Mouse (Mus musculus) forebrain, postnatal 0 days (tissue): ENCODE results near the gene Il4. TPM values are rescaled to one million over a fixed set of nuclear protein-coding genes. Genes with fewer than 3 reads are reported as not detected.
"Not testable (repeated sequence)": the region's sequence is repeated elsewhere in the genome, so short reads cannot be mapped to it uniquely, and the experiment has no call there.

ENCODE experiments used
- ATAC-seq: fragments of 200-750 bp; cut with Nextera tagmentation; 2 replicates; pipeline ENCODE4 v1.8.0; 2017; ENCODE audit warnings: mild to moderate bottlenecking, moderate library complexity
- DNase-seq: peaks from one replicate; pipeline ENCODE4 v3.0.0-alpha.2; 2015
- H3K27ac ChIP-seq: fragments of 300-500 bp; sonication (generic); 2 replicates; pipeline ENCODE4 v1.5.1; 2014; ENCODE audit warnings: low read depth, mild to moderate bottlenecking, antibody characterized with exemption, low read length, moderate library complexity, mixed read lengths
- H3K27me3 ChIP-seq: fragments of 300-500 bp; sonication (generic); 2 replicates; pipeline ENCODE4 v1.6.1; 2014; ENCODE audit warnings: mild to moderate bottlenecking, low read length, mixed read lengths; ENCODE audit not compliant: insufficient read depth
- H3K36me3 ChIP-seq: fragments of 300-500 bp; sonication (generic); 2 replicates; pipeline ENCODE4 v1.6.1; 2014; ENCODE audit warnings: mild to moderate bottlenecking, moderate library complexity; ENCODE audit not compliant: insufficient read depth
- H3K4me1 ChIP-seq: fragments of 300-500 bp; sonication (generic); 2 replicates; pipeline ENCODE4 v1.6.1; 2014; ENCODE audit warnings: antibody characterized with exemption; ENCODE audit not compliant: insufficient read depth
- H3K4me2 ChIP-seq: fragments of 300-500 bp; sonication (generic); 2 replicates; pipeline ENCODE4 v1.6.1; 2014; ENCODE audit warnings: low read depth, mild to moderate bottlenecking, moderate library complexity
- H3K4me3 ChIP-seq: fragments of 300-500 bp; sonication (generic); 2 replicates; pipeline ENCODE4 v1.5.1; 2014; ENCODE audit warnings: low read depth, low read length, mixed read lengths
- H3K9ac ChIP-seq: fragments of 300-500 bp; sonication (generic); 2 replicates; pipeline ENCODE4 v1.6.1; 2014; ENCODE audit warnings: mild to moderate bottlenecking
- H3K9me3 ChIP-seq: fragments of 300-500 bp; sonication (generic); 2 replicates; pipeline ENCODE4 v1.6.1; 2016; ENCODE audit warnings: low read length
- CTCF ChIP-seq: sonication (generic); IDR thresholded peaks from 2 replicates; pipeline ENCODE4 v1.5.1; 2016; ENCODE audit warnings: antibody characterized with exemption, control low read depth, low read depth
- WGBS: fragments of 180-500 bp; shearing (Covaris S2); extraction: QIAGEN DNeasy Blood & Tissue Kit; methylation state at CpG from one replicate; pipeline ENCODE4 v1.1.7; 2014; 5-methylcytosine and 5-hydroxymethylcytosine counted together
- polyA plus RNA-seq: library from polyadenylated mRNA; unstranded; fragments of >200 nt; fragmentation: Nextera tagmentation; extraction: Ambion mirVana; gene quantifications from 2 replicates; pipeline ENCODE4 v1.2.1, GENCODE M21; 2015
- total RNA-seq: library from RNA; depleted of rRNA; stranded (reverse); fragments of >200 nt; gene quantifications from 2 replicates; pipeline ENCODE4 v1.2.3, GENCODE M21; 2014; rRNA removed

Gene Il4
- total and polyA plus RNA-seq, 2 experiments from 2014 or later, result 3.4 TPM; not detected in 1

DNA sequence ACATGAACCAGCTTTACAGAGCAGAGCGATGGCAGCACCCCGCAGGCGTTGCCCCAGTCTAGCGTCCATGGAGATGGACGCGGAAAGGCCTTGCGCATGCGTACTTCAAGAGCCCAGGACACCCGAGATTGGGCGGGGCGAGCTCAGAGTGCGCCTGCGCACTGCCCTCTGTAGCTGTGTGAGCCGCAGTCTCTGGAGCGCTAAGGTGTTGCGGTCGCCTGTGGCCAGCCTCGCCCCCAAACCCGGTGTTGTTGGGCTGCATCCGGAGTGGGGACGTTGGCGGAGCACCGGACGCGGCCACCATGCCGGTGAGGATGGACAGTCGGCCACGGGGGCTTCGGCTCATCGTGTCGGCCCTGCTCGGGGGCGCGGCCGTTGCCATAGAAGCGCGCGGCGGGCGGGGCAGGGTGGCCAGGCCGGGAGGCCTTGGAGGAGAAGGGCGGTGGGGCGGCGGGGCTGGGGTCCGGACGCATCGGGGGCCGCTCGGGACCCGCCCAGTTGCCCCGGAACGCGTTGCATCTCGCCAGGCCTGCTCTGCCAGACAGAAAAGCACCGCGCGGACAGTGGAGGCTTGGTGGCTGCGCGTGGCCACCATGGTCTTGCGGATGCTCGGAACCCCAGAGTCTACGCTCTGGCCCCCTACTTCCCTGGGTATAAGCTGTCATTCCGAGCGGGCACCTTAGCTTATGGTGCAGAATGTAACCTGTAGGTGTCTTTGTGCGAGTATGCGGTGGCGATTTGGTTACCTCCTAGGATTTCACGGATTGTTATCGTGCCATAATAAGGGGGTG is 51.0 kb downstream of the Il4 start, which contains the start of gene Kif3a:
Kif3a (plus strand) TSS at position 156 of the 791 bp plus-strand sequence.
- Histone ChIP-seq H3K9me3 (no peaks in the 10 kb centered on the region), H3K36me3 (peaks cover 10% of the 10 kb centered on the region; the same call in 1 of the 2 replicates), H3K9ac (peak within 1 kb of the TSS; percentile 88), H3K27ac (peak within 1 kb of the TSS; percentile 72), H3K4me3 (peak within 1 kb of the TSS; percentile 71), H3K4me1 (peaks cover 9% of the 10 kb centered on the region), H3K27me3 (no peaks in the 10 kb centered on the region), H3K4me2 (peak within 1 kb of the TSS; percentile 68)
- ATAC-seq, result peak; percentile 98
- no peak for TF ChIP-seq CTCF
- WGBS, result 3% methylated on average over 54 of the region's 69 CpGs
- peak; percentile 97 for DNase-seq

DNA sequence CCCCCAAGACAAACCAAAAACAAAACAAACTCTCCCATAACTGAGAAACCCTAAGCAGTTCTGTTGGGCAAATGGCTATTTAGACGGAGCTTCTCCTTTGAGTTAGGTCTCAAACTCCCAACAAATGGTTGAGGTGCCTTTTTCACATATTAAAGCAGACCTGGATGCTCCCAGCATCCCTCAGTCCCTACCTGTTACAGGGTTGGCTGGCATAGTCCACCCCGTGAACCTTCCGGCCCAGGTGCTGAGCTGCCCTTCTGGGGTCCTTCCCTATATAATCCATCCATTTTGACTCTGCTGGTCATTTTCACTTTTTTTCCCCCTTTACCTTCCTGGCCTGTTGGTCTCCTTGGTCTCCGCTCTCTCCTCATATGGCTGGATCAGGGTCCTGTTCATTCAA is 51.8 kb downstream of the Il4 start:
- Histone ChIP-seq H3K4me3 (peak overlapping the region; percentile 71), H3K27ac (peak overlapping the region; percentile 72; the same call in 1 of the 2 replicates), H3K9ac (peak overlapping the region; percentile 88), H3K27me3 (no peaks in the 10 kb centered on the region), H3K4me2 (peak overlapping the region; percentile 68), H3K9me3 (no peaks in the 10 kb centered on the region), H3K36me3 (peaks cover 10% of the 10 kb centered on the region; the same call in 1 of the 2 replicates), H3K4me1 (peaks cover 9% of the 10 kb centered on the region)
- no peak for DNase-seq
- WGBS, result 88% methylated on average over 4 of the region's 4 CpGs
- TF ChIP-seq CTCF, result no peak
- ATAC-seq, result no peak

DNA sequence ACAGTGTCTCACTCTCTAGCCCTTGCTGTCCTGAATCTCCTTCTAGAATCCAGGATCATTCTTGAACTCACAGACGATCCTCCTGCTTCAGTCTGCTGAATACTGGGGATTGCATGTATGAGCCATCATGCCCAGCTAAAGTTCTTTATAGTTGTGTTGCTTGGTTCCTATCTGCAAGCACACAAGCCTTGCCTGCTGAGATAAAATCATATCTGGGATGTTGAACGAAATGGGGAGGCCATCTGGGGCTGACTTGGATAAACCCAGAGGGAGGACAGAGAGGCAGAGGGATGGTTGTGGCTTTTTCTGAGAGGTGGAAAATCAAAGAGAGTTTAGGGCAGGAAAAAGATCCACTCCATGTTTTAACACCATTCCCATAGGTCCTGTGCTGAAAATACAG is 56.5 kb downstream of the Il4 start:
- TF ChIP-seq CTCF, result no peak
- no peaks in the 10 kb centered on the region; the same call in 1 of the 2 replicates for H3K4me1 ChIP-seq
- H3K9ac ChIP-seq, result no peak overlapping the region
- ATAC-seq (no peak), DNase-seq (no peak)
- no peak overlapping the region for H3K27ac ChIP-seq
- no peaks in the 10 kb centered on the region for H3K36me3 ChIP-seq
- 89% methylated on average over 2 of the region's 2 CpGs for WGBS
- H3K9me3 ChIP-seq, result no peaks in the 10 kb centered on the region
- H3K4me3 ChIP-seq, result no peak overlapping the region
- H3K27me3 ChIP-seq, result no peaks in the 10 kb centered on the region
- H3K4me2 ChIP-seq, result no peak overlapping the region

DNA sequence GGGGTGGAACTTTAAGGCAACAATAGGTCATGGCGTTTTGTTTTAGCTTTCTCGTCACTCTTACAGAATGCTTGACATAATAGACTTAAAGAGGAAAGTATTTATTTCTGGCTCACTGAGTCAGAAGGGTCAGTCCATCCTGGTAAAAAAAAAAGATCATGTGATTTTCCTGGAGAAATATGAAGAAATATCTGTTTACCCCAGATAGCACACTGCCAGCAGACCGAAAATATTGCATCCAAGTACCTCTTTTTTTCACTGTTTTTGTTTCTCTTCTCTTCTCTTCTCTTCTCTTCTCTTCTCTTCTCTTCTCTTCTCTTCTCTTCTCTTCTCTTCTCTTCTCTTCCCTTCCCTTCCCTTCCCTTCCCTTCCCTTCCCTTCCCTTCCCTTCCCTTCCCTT is 58.5 kb downstream of the Il4 start:
- H3K9ac ChIP-seq, H3K27me3 ChIP-seq, H3K4me1 ChIP-seq, H3K36me3 ChIP-seq, H3K27ac ChIP-seq, H3K4me2 ChIP-seq, H3K9me3 ChIP-seq, DNase-seq, ATAC-seq, H3K4me3 ChIP-seq: not testable (repeated sequence)
- 80% methylated on average over 1 of the region's 3 CpGs for WGBS

DNA sequence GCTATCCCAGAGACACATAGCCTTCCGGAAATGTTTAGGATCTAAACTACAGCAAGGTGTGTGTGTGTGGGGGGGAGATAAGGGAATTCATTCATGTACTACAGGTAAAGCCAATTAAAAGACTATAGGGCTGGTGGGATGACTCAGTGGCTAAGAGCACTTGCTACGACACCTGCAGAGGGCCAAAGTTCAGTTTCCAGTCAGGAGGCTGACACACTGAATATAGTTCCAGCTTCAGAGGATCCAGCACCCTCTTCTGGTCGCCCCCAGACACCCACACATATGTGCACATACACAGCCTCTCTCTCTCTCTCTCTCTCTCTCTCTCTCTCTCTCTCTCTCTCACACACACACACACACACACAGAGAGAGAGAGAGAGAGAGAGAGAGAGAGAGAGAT is 60.5 kb downstream of the Il4 start:
- H3K36me3 ChIP-seq, H3K4me3 ChIP-seq, ATAC-seq, DNase-seq, H3K9me3 ChIP-seq, H3K9ac ChIP-seq, H3K27me3 ChIP-seq, H3K4me1 ChIP-seq, H3K27ac ChIP-seq, H3K4me2 ChIP-seq: not testable (repeated sequence)
- 100% methylated on average over 1 of the region's 3 CpGs for WGBS

DNA sequence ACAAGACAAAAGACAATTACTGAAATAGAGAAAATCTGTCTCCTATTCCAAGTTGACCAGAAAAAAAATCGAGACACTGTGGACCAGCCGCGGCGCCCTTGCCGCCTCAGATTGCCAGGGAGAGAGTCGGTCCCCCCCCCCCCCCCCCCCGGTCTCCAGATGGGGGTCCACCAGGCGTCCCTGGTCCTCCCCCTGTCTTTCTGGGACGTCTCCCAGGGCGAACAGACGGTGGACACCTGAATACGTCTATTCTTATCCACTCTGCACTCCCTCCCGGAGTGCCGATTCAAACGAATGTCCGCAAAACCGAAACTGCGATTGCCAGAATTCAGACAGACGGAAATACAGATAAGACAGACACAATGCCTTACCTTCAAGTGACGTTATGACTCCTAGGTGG is 61.9 kb downstream of the Il4 start:
- H3K27me3 ChIP-seq, H3K4me2 ChIP-seq, H3K36me3 ChIP-seq, H3K9ac ChIP-seq, H3K9me3 ChIP-seq, H3K4me3 ChIP-seq, ATAC-seq, DNase-seq, H3K27ac ChIP-seq, H3K4me1 ChIP-seq: not testable (repeated sequence)
- 90% methylated on average over 9 of the region's 20 CpGs for WGBS

Other genes with a start within 250 kb of the Il4 start
- gene Leap2, start 195.5 kb downstream of the Il4 start, total RNA-seq, result not detected in 2 replicates
- not detected in 2 replicates for gene Leap2, start 195.5 kb downstream of the Il4 start, polyA plus RNA-seq
- gene Uqcrq, start 187.8 kb downstream of the Il4 start, total RNA-seq, result 20.6 and 30.5 TPM in 2 replicates
- 822 and 1,049 TPM in 2 replicates for gene Uqcrq, start 187.8 kb downstream of the Il4 start, polyA plus RNA-seq
- 0.67 and 2.3 TPM in 2 replicates for gene Gdf9, start 187.6 kb downstream of the Il4 start, total RNA-seq
- gene Gdf9, start 187.6 kb downstream of the Il4 start, polyA plus RNA-seq, result 2.0 and 3.0 TPM in 2 replicates
- gene Gm10447, start 161.6 kb downstream of the Il4 start, total RNA-seq, result not detected in 2 replicates
- not detected in 2 replicates for gene Gm10447, start 161.6 kb downstream of the Il4 start, polyA plus RNA-seq
- 3.0 and 4.9 TPM in 2 replicates for gene Shroom1, start 161.5 kb downstream of the Il4 start, total RNA-seq
- gene Shroom1, start 161.5 kb downstream of the Il4 start, polyA plus RNA-seq, result 2.0 TPM in 2 replicates
- gene Gm9837, start 148.2 kb downstream of the Il4 start, total RNA-seq, result 1.7 TPM in 1 of 2 replicates, not detected in the other
- gene Gm9837, start 148.2 kb downstream of the Il4 start, polyA plus RNA-seq, result not detected in 2 replicates
- not detected in 2 replicates for gene Gm9945, start 138.5 kb downstream of the Il4 start, total RNA-seq
- gene Gm9945, start 138.5 kb downstream of the Il4 start, polyA plus RNA-seq, result 0.15 and 0.28 TPM in 2 replicates
- gene Sowaha, start 138.4 kb downstream of the Il4 start, total RNA-seq, result 13.2 and 13.5 TPM in 2 replicates
- gene Sowaha, start 138.4 kb downstream of the Il4 start, polyA plus RNA-seq, result 5.0 and 7.9 TPM in 2 replicates
- 37.2 and 40.9 TPM in 2 replicates for gene Sept8, start 99.4 kb downstream of the Il4 start, total RNA-seq
- 13.5 and 18.2 TPM in 2 replicates for gene Sept8, start 99.4 kb downstream of the Il4 start, polyA plus RNA-seq
- gene Kif3a, start 51.3 kb downstream of the Il4 start, total RNA-seq, result 103 and 118 TPM in 2 replicates
- 241 and 330 TPM in 2 replicates for gene Kif3a, start 51.3 kb downstream of the Il4 start, polyA plus RNA-seq
- gene Il13, start 16.0 kb upstream of the Il4 start, total RNA-seq, result not detected in 2 replicates
- not detected in 2 replicates for gene Il13, start 16.0 kb upstream of the Il4 start, polyA plus RNA-seq
- 7.1 and 9.2 TPM in 2 replicates for gene Rad50, start 88.7 kb upstream of the Il4 start, total RNA-seq
- 8.6 and 11.8 TPM in 2 replicates for gene Rad50, start 88.7 kb upstream of the Il4 start, polyA plus RNA-seq
- gene Il5, start 102.1 kb upstream of the Il4 start, total RNA-seq, result 0.23 and 0.29 TPM in 2 replicates
- gene Il5, start 102.1 kb upstream of the Il4 start, polyA plus RNA-seq, result 0.10 and 0.18 TPM in 2 replicates
- 3.1 and 3.7 TPM in 2 replicates for gene Irf1, start 151.3 kb upstream of the Il4 start, total RNA-seq
- gene Irf1, start 151.3 kb upstream of the Il4 start, polyA plus RNA-seq, result 3.2 and 4.0 TPM in 2 replicates
- gene Gm17334, start 154.5 kb upstream of the Il4 start, total RNA-seq, result 1.5 TPM in 1 of 2 replicates, not detected in the other
- not detected in 2 replicates for gene Gm17334, start 154.5 kb upstream of the Il4 start, polyA plus RNA-seq
- gene Gm12216, start 240.6 kb upstream of the Il4 start, total RNA-seq, result not detected in 2 replicates
- 0.40 and 0.77 TPM in 2 replicates for gene Gm12216, start 240.6 kb upstream of the Il4 start, polyA plus RNA-seq